Mouse (Mus musculus) midbrain, postnatal 0 days (tissue): ENCODE measurements at regions not wholly inside any gene's neighbourhood (a gene's known extent, or its start where the extent isn't known, plus 50 kb on each side); places are given as distances from the start of the nearest gene placed in this dataset.

Experiments
- ATAC-seq: fragments of 200-750 bp; cut with Nextera tagmentation; 2 replicates; pipeline ENCODE4 v1.8.0; 2017; ENCODE audit warnings: moderate number of reproducible peaks, mild to moderate bottlenecking, moderate TSS enrichment, moderate library complexity; ENCODE audit not compliant: low FRiP score
- DNase-seq: peaks from one replicate; pipeline ENCODE4 v3.0.0-alpha.2; 2015; ENCODE audit warnings: low spot score
- H3K27ac ChIP-seq: fragments of 300-500 bp; sonication (generic); 2 replicates; pipeline ENCODE4 v1.5.1; 2014; ENCODE audit warnings: low read depth, mild to moderate bottlenecking, low read length, mixed read lengths
- H3K27me3 ChIP-seq: fragments of 300-500 bp; sonication (generic); 2 replicates; pipeline ENCODE4 v1.6.1; 2014; ENCODE audit warnings: low read length, control low read depth, mixed read lengths; ENCODE audit not compliant: insufficient read depth
- H3K36me3 ChIP-seq: fragments of 300-500 bp; sonication (generic); 2 replicates; pipeline ENCODE4 v1.6.1; 2014; ENCODE audit warnings: low read length, control low read depth, mixed read lengths; ENCODE audit not compliant: insufficient read depth
- H3K4me1 ChIP-seq: fragments of 300-500 bp; sonication (generic); 2 replicates; pipeline ENCODE4 v1.6.1; 2014; ENCODE audit warnings: mild to moderate bottlenecking, control low read depth, antibody characterized with exemption, low read length, mixed read lengths; ENCODE audit not compliant: insufficient read depth
- H3K4me2 ChIP-seq: fragments of 300-500 bp; sonication (generic); 2 replicates; pipeline ENCODE4 v1.6.1; 2014; ENCODE audit warnings: low read depth, mild to moderate bottlenecking, low read length, mixed read lengths; ENCODE audit not compliant: poor library complexity, severe bottlenecking
- H3K4me3 ChIP-seq: fragments of 300-500 bp; sonication (generic); 2 replicates; pipeline ENCODE4 v1.5.1; 2014; ENCODE audit warnings: low read depth, mild to moderate bottlenecking, low read length, moderate library complexity
- H3K9ac ChIP-seq: fragments of 300-500 bp; sonication (generic); replicated peaks from 2 replicates; pipeline ENCODE4 v1.6.1; 2014; ENCODE audit warnings: mild to moderate bottlenecking, low read length, moderate library complexity, mixed read lengths; ENCODE audit not compliant: poor library complexity, severe bottlenecking
- H3K9me3 ChIP-seq: fragments of 300-500 bp; sonication (generic); 2 replicates; pipeline ENCODE4 v1.6.1; 2016; ENCODE audit warnings: low read length, control low read depth
- CTCF ChIP-seq: IDR thresholded peaks from 2 replicates; pipeline ENCODE4 v1.5.1; 2016; ENCODE audit warnings: antibody characterized with exemption, mild to moderate bottlenecking
- WGBS: fragments of 180-500 bp; shearing (Covaris S2); extraction: QIAGEN DNeasy Blood & Tissue Kit; methylation state at CpG from one replicate; pipeline ENCODE4 v1.1.7; 2014; 5-methylcytosine and 5-hydroxymethylcytosine counted together

GRCm38 (mm10) chr5:62089538-62089937, 280.9 kb downstream of the G6pd2 start:
- DNase-seq (no peak), ATAC-seq (no peak)
- no peaks in the 10 kb centered on the region for H3K27me3 ChIP-seq
- no peak for TF ChIP-seq CTCF
- no peaks in the 10 kb centered on the region for H3K4me1 ChIP-seq
- no peaks in the 10 kb centered on the region for H3K36me3 ChIP-seq
- H3K4me2 ChIP-seq, result no peak overlapping the region
- 86% methylated on average over 1 of the region's 1 CpGs for WGBS
- no peak overlapping the region for H3K4me3 ChIP-seq
- no peak overlapping the region for H3K9ac ChIP-seq
- no peaks in the 10 kb centered on the region for H3K9me3 ChIP-seq
- no peak overlapping the region for H3K27ac ChIP-seq

- TF ChIP-seq CTCF, result no peak
- H3K4me1 ChIP-seq, result no peaks in the 10 kb centered on the region
- H3K27ac ChIP-seq, result no peak overlapping the region
- H3K4me3 ChIP-seq, result no peak overlapping the region
- no peak for DNase-seq
- H3K4me2 ChIP-seq, result no peak overlapping the region
- no peaks in the 10 kb centered on the region for H3K27me3 ChIP-seq
- no peak for ATAC-seq
- no peaks in the 10 kb centered on the region for H3K36me3 ChIP-seq
- no peaks in the 10 kb centered on the region for H3K9me3 ChIP-seq
- H3K9ac ChIP-seq, result no peak overlapping the region
These were observed 287.4 kb downstream of the G6pd2 start for GRCm38 (mm10) chr5:62096052-62096451.

- no peak overlapping the region for H3K4me3 ChIP-seq
- H3K27me3 ChIP-seq, result no peaks in the 10 kb centered on the region
- ATAC-seq, result no peak
These were observed 304.6 kb downstream of the G6pd2 start for GRCm38 (mm10) chr5:62113226-62113625.

GRCm38 (mm10) chr5:62113664-62114063, 305.0 kb downstream of the G6pd2 start:
- no peak for TF ChIP-seq CTCF
- no peaks in the 10 kb centered on the region for H3K27me3 ChIP-seq
- H3K36me3 ChIP-seq, result no peaks in the 10 kb centered on the region
- no peak overlapping the region for H3K27ac ChIP-seq
- ATAC-seq (no peak), DNase-seq (no peak)
- no peak overlapping the region for H3K9ac ChIP-seq
- no peaks in the 10 kb centered on the region for H3K9me3 ChIP-seq
- WGBS, result 86% methylated on average over 1 of the region's 1 CpGs
- no peak overlapping the region for H3K4me2 ChIP-seq
- no peaks in the 10 kb centered on the region for H3K4me1 ChIP-seq
- H3K4me3 ChIP-seq, result no peak overlapping the region

More at GRCm38 (mm10) chr5:62113226-62113625, 304.6 kb downstream of the G6pd2 start:
- no peaks in the 10 kb centered on the region for H3K4me1 ChIP-seq
- H3K9ac ChIP-seq, result no peak overlapping the region
- 95% methylated on average over 1 of the region's 1 CpGs for WGBS
- no peak for DNase-seq
- no peak for TF ChIP-seq CTCF
- H3K36me3 ChIP-seq, result no peaks in the 10 kb centered on the region
- no peak overlapping the region for H3K27ac ChIP-seq
- H3K9me3 ChIP-seq, result no peaks in the 10 kb centered on the region
- no peak overlapping the region for H3K4me2 ChIP-seq

- Histone ChIP-seq H3K9ac (no peak overlapping the region), H3K36me3 (no peaks in the 10 kb centered on the region), H3K27me3 (no peaks in the 10 kb centered on the region), H3K4me1 (no peaks in the 10 kb centered on the region), H3K4me2 (no peak overlapping the region), H3K4me3 (no peak overlapping the region), H3K27ac (no peak overlapping the region), H3K9me3 (no peaks in the 10 kb centered on the region)
- no peak for TF ChIP-seq CTCF
- DNase-seq (peak; percentile 14), ATAC-seq (no peak)
These were observed 336.6 kb downstream of the G6pd2 start for GRCm38 (mm10) chr5:62145178-62145577.

- TF ChIP-seq CTCF, result no peak
- no peak for ATAC-seq
- H3K4me1 ChIP-seq, result no peaks in the 10 kb centered on the region
- no peak overlapping the region for H3K4me3 ChIP-seq
- H3K36me3 ChIP-seq, result no peaks in the 10 kb centered on the region
- no peaks in the 10 kb centered on the region for H3K9me3 ChIP-seq
- H3K27ac ChIP-seq, result no peak overlapping the region
- no peak for DNase-seq
- H3K4me2 ChIP-seq, result no peak overlapping the region
- no peak overlapping the region for H3K9ac ChIP-seq
- no peaks in the 10 kb centered on the region for H3K27me3 ChIP-seq
These were observed 338.8 kb downstream of the G6pd2 start for GRCm38 (mm10) chr5:62147399-62147798.

GRCm38 (mm10) chr5:62160528-62160927, 351.9 kb downstream of the G6pd2 start:
- no peak overlapping the region for H3K4me3 ChIP-seq
- 72% methylated on average over 2 of the region's 2 CpGs for WGBS
- H3K4me2 ChIP-seq, result no peak overlapping the region
- no peaks in the 10 kb centered on the region for H3K27me3 ChIP-seq
- H3K4me1 ChIP-seq, result no peaks in the 10 kb centered on the region
- TF ChIP-seq CTCF, result no peak
- peak; percentile 25 for DNase-seq
- no peak overlapping the region for H3K27ac ChIP-seq
- H3K9me3 ChIP-seq, result no peaks in the 10 kb centered on the region
- H3K36me3 ChIP-seq, result no peaks in the 10 kb centered on the region
- no peak for ATAC-seq
- no peak overlapping the region for H3K9ac ChIP-seq
